Mouse (Mus musculus): ENCODE measurements around the gene Nxf1. TPM values are rescaled to one million over a fixed set of nuclear protein-coding genes. Genes with fewer than 3 reads are reported as not detected.

The Nxf1 gene
- polyA plus RNA-seq, 1 experiment from 2014 or later, result 88.8 TPM

DNA sequence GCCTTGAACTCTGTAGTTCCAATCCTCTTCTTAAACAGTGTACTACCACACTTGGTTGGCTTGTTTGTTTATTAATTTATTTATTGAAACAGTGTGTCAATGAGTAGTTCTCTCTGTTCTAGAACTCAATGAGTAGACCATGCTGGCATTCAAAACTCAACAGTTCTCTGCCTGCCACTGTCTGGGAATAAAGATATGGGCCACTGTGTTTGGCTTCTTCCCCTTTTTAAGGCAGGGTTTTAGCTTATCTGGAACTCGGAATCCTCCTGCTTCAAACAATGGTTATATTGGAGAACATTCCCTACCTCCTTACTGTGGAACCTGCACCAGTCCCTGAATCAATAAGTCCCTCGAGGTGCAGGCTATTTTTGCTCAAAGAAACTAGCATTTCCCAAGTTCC lies 2.0 kb downstream of the Nxf1 start:
- TF ChIP-seq EP300 (IDR thresholded peaks at IDR 0.05) (no peak), CTCF (IDR thresholded peaks at IDR 0.05) (no peak)
- Histone ChIP-seq H3K4me2 (replicated peaks; ENCODE audit: low read depth, low read length) (no peak overlapping the region), H3K4me3 (ENCODE audit: low read depth, low read length) (no peak overlapping the region), H3K27me3 (replicated peaks; ENCODE audit: insufficient read depth, low read length) (no peaks in the 10 kb centered on the region), H3K36me3 (ENCODE audit: insufficient read depth, low read length) (peaks cover 19% of the 10 kb centered on the region), H3K27ac (ENCODE audit: low read length) (no peak overlapping the region), H3K4me1 (ENCODE audit: insufficient read depth, low read depth, low read length) (peaks cover 6% of the 10 kb centered on the region; the same call in 1 of the 2 replicates), H3K9me3 (ENCODE audit: low read length) (no peaks in the 10 kb centered on the region), H3K9ac (replicated peaks; ENCODE audit: low read depth) (no peak overlapping the region)
- WGBS, result 73% methylated on average over 2 of the region's 2 CpGs
- DNase-seq (ENCODE audit: low spot score) (no peak), ATAC-seq (no peak)

GRCm38 (mm10) chr19:8760757-8761156 lies 3.9 kb downstream of the Nxf1 start:
- H3K9ac ChIP-seq (replicated peaks; ENCODE audit: low read depth), result no peak overlapping the region
- H3K27ac ChIP-seq (ENCODE audit: low read length), result no peak overlapping the region
- H3K36me3 ChIP-seq (ENCODE audit: insufficient read depth, low read length), result peaks cover 29% of the 10 kb centered on the region
- WGBS, result 93% methylated on average over 2 of the region's 2 CpGs
- ATAC-seq (no peak), DNase-seq (ENCODE audit: low spot score) (no peak)
- H3K9me3 ChIP-seq (ENCODE audit: low read length), result peaks cover 3% of the 10 kb centered on the region; the same call in 1 of the 2 replicates
- TF ChIP-seq EP300 (IDR thresholded peaks at IDR 0.05) (no peak), CTCF (IDR thresholded peaks at IDR 0.05) (peak; percentile 29; the same call in 1 of the 2 replicates)
- H3K4me1 ChIP-seq (ENCODE audit: insufficient read depth, low read depth, low read length), result peaks cover 6% of the 10 kb centered on the region; the same call in 1 of the 2 replicates
- H3K27me3 ChIP-seq (replicated peaks; ENCODE audit: insufficient read depth, low read length), result no peaks in the 10 kb centered on the region
- H3K4me3 ChIP-seq (ENCODE audit: low read depth, low read length), result no peak overlapping the region
- no peak overlapping the region for H3K4me2 ChIP-seq (replicated peaks; ENCODE audit: low read depth, low read length)

GRCm38 (mm10) chr19:8763276-8763675 lies 6.4 kb downstream of the Nxf1 start:
- Histone ChIP-seq H3K36me3 (ENCODE audit: insufficient read depth, low read length) (peaks cover 50% of the 10 kb centered on the region), H3K9ac (replicated peaks; ENCODE audit: low read depth) (no peak overlapping the region), H3K9me3 (ENCODE audit: low read length) (peaks cover 3% of the 10 kb centered on the region; the same call in 1 of the 2 replicates), H3K27ac (ENCODE audit: low read length) (no peak overlapping the region), H3K4me3 (ENCODE audit: low read depth, low read length) (no peak overlapping the region), H3K27me3 (replicated peaks; ENCODE audit: insufficient read depth, low read length) (no peaks in the 10 kb centered on the region), H3K4me2 (replicated peaks; ENCODE audit: low read depth, low read length) (no peak overlapping the region), H3K4me1 (ENCODE audit: insufficient read depth, low read depth, low read length) (peaks cover under 1% of the 10 kb centered on the region; the same call in 1 of the 2 replicates)
- no peak for TF ChIP-seq EP300 (IDR thresholded peaks at IDR 0.05)
- TF ChIP-seq CTCF (IDR thresholded peaks at IDR 0.05), result no peak
- DNase-seq (ENCODE audit: low spot score) (no peak), ATAC-seq (no peak)
- WGBS, result 76% methylated on average over 4 of the region's 4 CpGs

GRCm38 (mm10) chr19:8765562-8765961 lies 8.7 kb downstream of the Nxf1 start:
- no peaks in the 10 kb centered on the region for H3K27me3 ChIP-seq (replicated peaks; ENCODE audit: insufficient read depth, low read length)
- no peak overlapping the region for H3K9ac ChIP-seq (replicated peaks; ENCODE audit: low read depth)
- peaks cover 1% of the 10 kb centered on the region; the same call in 1 of the 2 replicates for H3K4me1 ChIP-seq (ENCODE audit: insufficient read depth, low read depth, low read length)
- TF ChIP-seq EP300 (IDR thresholded peaks at IDR 0.05) (no peak), CTCF (IDR thresholded peaks at IDR 0.05) (no peak)
- H3K9me3 ChIP-seq (ENCODE audit: low read length), result peaks cover 3% of the 10 kb centered on the region; the same call in 1 of the 2 replicates
- H3K36me3 ChIP-seq (ENCODE audit: insufficient read depth, low read length), result peaks cover 58% of the 10 kb centered on the region
- H3K4me2 ChIP-seq (replicated peaks; ENCODE audit: low read depth, low read length), result no peak overlapping the region
- no peak overlapping the region for H3K27ac ChIP-seq (ENCODE audit: low read length)
- ATAC-seq (no peak), DNase-seq (ENCODE audit: low spot score) (no peak)
- H3K4me3 ChIP-seq (ENCODE audit: low read depth, low read length), result no peak overlapping the region
- 97% methylated on average over 9 of the region's 9 CpGs for whole genome bisulfite sequencing

GRCm38 (mm10) chr19:8770567-8771270 lies 13.8 kb downstream of the Nxf1 start, which contains the start of gene Tmem223:
Gene Tmem223 (plus strand): TSS chr19:8770996.
- TF ChIP-seq EP300 (IDR thresholded peaks at IDR 0.05), result no peak
- TF ChIP-seq CTCF (IDR thresholded peaks at IDR 0.05), result peak; percentile 43

DNA sequence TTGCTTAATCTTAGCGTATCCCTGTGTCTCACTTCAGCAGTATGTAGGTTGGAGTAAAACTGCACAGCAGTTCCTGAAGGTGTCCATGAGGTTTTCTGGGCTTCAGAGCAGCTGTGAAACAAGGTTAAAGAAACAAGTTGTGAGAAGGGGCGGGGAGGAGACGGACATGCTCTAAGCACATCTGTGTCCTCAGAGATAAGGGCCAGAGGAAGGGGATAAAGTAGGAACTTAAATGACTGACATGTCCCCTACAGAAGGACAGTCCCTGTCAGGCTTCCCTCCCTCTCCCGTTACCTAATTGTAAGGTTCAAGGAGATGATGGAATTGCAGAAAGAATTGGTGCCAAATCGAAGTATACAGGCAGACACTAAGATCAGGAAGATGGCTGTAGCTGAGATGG lies 16.1 kb downstream of the Nxf1 start:
- ATAC-seq (no peak), DNase-seq (ENCODE audit: low spot score) (no peak)
- Histone ChIP-seq H3K9ac (replicated peaks; ENCODE audit: low read depth) (no peak overlapping the region), H3K9me3 (ENCODE audit: low read length) (no peaks in the 10 kb centered on the region), H3K4me2 (replicated peaks; ENCODE audit: low read depth, low read length) (peak overlapping the region; percentile 96), H3K27me3 (replicated peaks; ENCODE audit: insufficient read depth, low read length) (no peaks in the 10 kb centered on the region), H3K36me3 (ENCODE audit: insufficient read depth, low read length) (peaks cover 11% of the 10 kb centered on the region), H3K4me1 (ENCODE audit: insufficient read depth, low read depth, low read length) (peaks cover 20% of the 10 kb centered on the region; the same call in 1 of the 2 replicates), H3K4me3 (ENCODE audit: low read depth, low read length) (no peak overlapping the region), H3K27ac (ENCODE audit: low read length) (no peak overlapping the region)
- WGBS, result 71% methylated on average over 5 of the region's 5 CpGs
- TF ChIP-seq EP300 (IDR thresholded peaks at IDR 0.05) (no peak), CTCF (IDR thresholded peaks at IDR 0.05) (no peak)

More at GRCm38 (mm10) chr19:8770567-8771270, 13.8 kb downstream of the Nxf1 start, which contains the start of gene Tmem223:
- Histone ChIP-seq H3K36me3 (ENCODE audit: insufficient read depth, low read length) (peaks cover 30% of the 10 kb centered on the region), H3K4me2 (replicated peaks; ENCODE audit: low read depth, low read length) (peak within 1 kb of the TSS; percentile 83), H3K4me3 (ENCODE audit: low read depth, low read length) (peak within 1 kb of the TSS; percentile 76), H3K27ac (ENCODE audit: low read length) (peak within 1 kb of the TSS; percentile 91), H3K9ac (replicated peaks; ENCODE audit: low read depth) (peak within 1 kb of the TSS; percentile 94), H3K9me3 (ENCODE audit: low read length) (no peaks in the 10 kb centered on the region), H3K4me1 (ENCODE audit: insufficient read depth, low read depth, low read length) (peaks cover 20% of the 10 kb centered on the region; the same call in 1 of the 2 replicates), H3K27me3 (replicated peaks; ENCODE audit: insufficient read depth, low read length) (no peaks in the 10 kb centered on the region)
- DNase-seq (ENCODE audit: low spot score), result peak; percentile 80
- peak; percentile 54 for ATAC-seq
- 18% methylated on average over 29 of the region's 29 CpGs for WGBS

Measured in lung, postnatal 0 days (tissue).